Mouse (Mus musculus): Measurements from ENCODE around the gene Sorcs2. TPM values are rescaled to one million over a fixed set of nuclear protein-coding genes. Genes with fewer than 3 reads are reported as not detected.

The Sorcs2 gene
- polyA plus RNA-seq, 1 experiment: not detected

DNA sequence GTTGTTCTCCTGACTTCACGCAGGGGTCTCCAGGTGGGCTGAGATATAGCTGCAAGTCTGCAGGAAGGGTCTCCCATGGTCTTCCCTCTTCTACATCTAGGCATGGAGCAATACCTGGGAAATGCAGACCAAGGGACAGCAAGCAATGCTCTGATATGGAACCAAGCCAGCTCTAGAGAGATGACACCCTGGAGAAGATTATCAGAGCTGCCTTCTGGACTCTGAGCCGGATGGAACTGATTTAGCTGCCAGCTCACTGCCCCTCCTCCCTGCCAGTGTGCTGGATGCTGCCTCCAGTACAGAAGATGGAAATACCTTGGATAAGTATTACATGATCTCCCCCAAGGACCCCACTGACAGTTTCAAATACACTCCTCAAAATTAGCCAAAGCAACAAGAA is 244.7 kb downstream of the Sorcs2 start:
- H3K4me3 ChIP-seq (ENCODE audit: insufficient read depth, low read depth, low read length): no peak overlapping the region
- no peak overlapping the region for H3K27ac ChIP-seq (ENCODE audit: insufficient read depth, low read depth, low read length)
- WGBS: 77% methylated on average over 2 of the region's 2 CpGs
- no peak for TF ChIP-seq CTCF (IDR thresholded peaks at IDR 0.05; ENCODE audit: insufficient read depth, low read depth, low read length)
- no peak for TF ChIP-seq POLR2A (IDR thresholded peaks at IDR 0.05; ENCODE audit: insufficient read depth, low read depth, low read length)
- H3K4me1 ChIP-seq (ENCODE audit: control insufficient read depth, insufficient read depth, low read length): peaks cover 11% of the 10 kb centered on the region; the same call in 1 of the 2 replicates

- WGBS: 82% methylated on average over 8 of the region's 8 CpGs
- no peak for TF ChIP-seq CTCF (IDR thresholded peaks at IDR 0.05; ENCODE audit: insufficient read depth, low read depth, low read length)
- no peak for TF ChIP-seq POLR2A (IDR thresholded peaks at IDR 0.05; ENCODE audit: insufficient read depth, low read depth, low read length)
- Histone ChIP-seq H3K4me1 (ENCODE audit: control insufficient read depth, insufficient read depth, low read length) (peaks cover 18% of the 10 kb centered on the region), H3K4me3 (ENCODE audit: insufficient read depth, low read depth, low read length) (no peak overlapping the region), H3K27ac (ENCODE audit: insufficient read depth, low read depth, low read length) (no peak overlapping the region)
These were observed 246.9 kb downstream of the Sorcs2 start for GRCm38 (mm10) chr5:36151086-36151485.

GRCm38 (mm10) chr5:36149098-36149497 is 248.8 kb downstream of the Sorcs2 start:
- no peak overlapping the region for H3K4me3 ChIP-seq (ENCODE audit: insufficient read depth, low read depth, low read length)
- TF ChIP-seq POLR2A (IDR thresholded peaks at IDR 0.05; ENCODE audit: insufficient read depth, low read depth, low read length) (no peak), CTCF (IDR thresholded peaks at IDR 0.05; ENCODE audit: insufficient read depth, low read depth, low read length) (no peak)
- 62% methylated on average over 8 of the region's 8 CpGs for WGBS

GRCm38 (mm10) chr5:36146589-36146988 is 251.3 kb downstream of the Sorcs2 start:
- no peak overlapping the region for H3K27ac ChIP-seq (ENCODE audit: insufficient read depth, low read depth, low read length)
- 95% methylated on average over 2 of the region's 2 CpGs for WGBS
- H3K4me3 ChIP-seq (ENCODE audit: insufficient read depth, low read depth, low read length): no peak overlapping the region
- peaks cover 25% of the 10 kb centered on the region for H3K4me1 ChIP-seq (ENCODE audit: control insufficient read depth, insufficient read depth, low read length)
- TF ChIP-seq CTCF (IDR thresholded peaks at IDR 0.05; ENCODE audit: insufficient read depth, low read depth, low read length) (no peak), POLR2A (IDR thresholded peaks at IDR 0.05; ENCODE audit: insufficient read depth, low read depth, low read length) (no peak)

More at GRCm38 (mm10) chr5:36149098-36149497, 248.8 kb downstream of the Sorcs2 start:
- H3K27ac ChIP-seq (ENCODE audit: insufficient read depth, low read depth, low read length): no peak overlapping the region
- peaks cover 19% of the 10 kb centered on the region for H3K4me1 ChIP-seq (ENCODE audit: control insufficient read depth, insufficient read depth, low read length)

DNA sequence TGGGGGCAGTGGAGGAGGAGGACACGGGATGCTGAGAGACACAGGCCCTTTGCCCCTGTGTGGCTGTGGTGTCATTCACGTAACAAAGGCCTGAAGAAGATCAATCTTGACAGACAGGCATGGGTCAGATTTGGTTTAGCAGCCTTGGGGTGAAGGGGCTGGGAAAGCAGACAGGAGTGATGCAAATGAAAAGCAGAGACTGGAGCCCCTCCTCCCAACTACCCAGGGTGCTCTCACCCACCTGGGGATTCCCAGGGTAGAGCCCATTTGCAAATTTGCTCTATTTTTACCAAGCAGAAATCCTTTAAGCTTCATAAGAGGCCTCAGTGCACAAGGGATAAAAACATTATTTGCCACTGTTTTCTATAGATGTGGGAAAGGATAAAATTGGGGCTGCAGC is 253.4 kb downstream of the Sorcs2 start:
- 73% methylated on average over 2 of the region's 2 CpGs for WGBS
- no peak overlapping the region for H3K4me3 ChIP-seq (ENCODE audit: insufficient read depth, low read depth, low read length)

GRCm38 (mm10) chr5:36141676-36142255 is 256.2 kb downstream of the Sorcs2 start:
- Histone ChIP-seq H3K4me1 (ENCODE audit: control insufficient read depth, insufficient read depth, low read length) (peaks cover 16% of the 10 kb centered on the region), H3K27ac (ENCODE audit: insufficient read depth, low read depth, low read length) (no peak overlapping the region), H3K4me3 (ENCODE audit: insufficient read depth, low read depth, low read length) (no peak overlapping the region)
- TF ChIP-seq CTCF (IDR thresholded peaks at IDR 0.05; ENCODE audit: insufficient read depth, low read depth, low read length) (no peak), POLR2A (IDR thresholded peaks at IDR 0.05; ENCODE audit: insufficient read depth, low read depth, low read length) (no peak)
- WGBS: 44% methylated on average over 6 of the region's 6 CpGs

More for the DNA sequence above, 253.4 kb downstream of the Sorcs2 start:
- Histone ChIP-seq H3K4me1 (ENCODE audit: control insufficient read depth, insufficient read depth, low read length) (peaks cover 25% of the 10 kb centered on the region), H3K27ac (ENCODE audit: insufficient read depth, low read depth, low read length) (no peak overlapping the region)
- TF ChIP-seq POLR2A (IDR thresholded peaks at IDR 0.05; ENCODE audit: insufficient read depth, low read depth, low read length) (no peak), CTCF (IDR thresholded peaks at IDR 0.05; ENCODE audit: insufficient read depth, low read depth, low read length) (no peak)

GRCm38 (mm10) chr5:36141112-36141511 is 256.8 kb downstream of the Sorcs2 start:
- Histone ChIP-seq H3K27ac (ENCODE audit: insufficient read depth, low read depth, low read length) (no peak overlapping the region), H3K4me3 (ENCODE audit: insufficient read depth, low read depth, low read length) (no peak overlapping the region), H3K4me1 (ENCODE audit: control insufficient read depth, insufficient read depth, low read length) (peaks cover 15% of the 10 kb centered on the region)
- TF ChIP-seq CTCF (IDR thresholded peaks at IDR 0.05; ENCODE audit: insufficient read depth, low read depth, low read length) (no peak), POLR2A (IDR thresholded peaks at IDR 0.05; ENCODE audit: insufficient read depth, low read depth, low read length) (no peak)
- WGBS: 94% methylated on average over 4 of the region's 4 CpGs

DNA sequence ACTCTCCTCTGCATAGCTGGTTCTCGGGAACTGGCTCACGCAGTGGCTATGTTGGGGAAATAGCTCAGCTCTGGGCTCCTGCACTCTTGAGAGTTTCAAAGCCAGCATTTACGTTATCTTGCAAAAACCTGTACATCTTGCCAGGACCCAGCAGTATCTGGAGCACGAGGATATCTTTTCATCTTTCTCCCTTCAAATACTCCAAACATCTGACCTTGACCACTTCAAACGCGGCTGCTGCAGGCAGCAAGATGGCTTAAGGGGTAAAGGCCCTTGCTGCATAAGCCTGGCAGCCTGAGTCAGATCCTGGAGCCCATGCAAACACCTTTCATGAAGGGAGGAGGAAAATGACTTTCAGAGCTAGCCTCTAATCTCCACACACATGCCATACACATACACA is 258.2 kb downstream of the Sorcs2 start:
- H3K4me3 ChIP-seq (ENCODE audit: insufficient read depth, low read depth, low read length): no peak overlapping the region
- H3K4me1 ChIP-seq (ENCODE audit: control insufficient read depth, insufficient read depth, low read length): peaks cover 20% of the 10 kb centered on the region
- WGBS: 85% methylated on average over 6 of the region's 6 CpGs
- TF ChIP-seq POLR2A (IDR thresholded peaks at IDR 0.05; ENCODE audit: insufficient read depth, low read depth, low read length) (no peak), CTCF (IDR thresholded peaks at IDR 0.05; ENCODE audit: insufficient read depth, low read depth, low read length) (no peak)
- no peak overlapping the region for H3K27ac ChIP-seq (ENCODE audit: insufficient read depth, low read depth, low read length)

DNA sequence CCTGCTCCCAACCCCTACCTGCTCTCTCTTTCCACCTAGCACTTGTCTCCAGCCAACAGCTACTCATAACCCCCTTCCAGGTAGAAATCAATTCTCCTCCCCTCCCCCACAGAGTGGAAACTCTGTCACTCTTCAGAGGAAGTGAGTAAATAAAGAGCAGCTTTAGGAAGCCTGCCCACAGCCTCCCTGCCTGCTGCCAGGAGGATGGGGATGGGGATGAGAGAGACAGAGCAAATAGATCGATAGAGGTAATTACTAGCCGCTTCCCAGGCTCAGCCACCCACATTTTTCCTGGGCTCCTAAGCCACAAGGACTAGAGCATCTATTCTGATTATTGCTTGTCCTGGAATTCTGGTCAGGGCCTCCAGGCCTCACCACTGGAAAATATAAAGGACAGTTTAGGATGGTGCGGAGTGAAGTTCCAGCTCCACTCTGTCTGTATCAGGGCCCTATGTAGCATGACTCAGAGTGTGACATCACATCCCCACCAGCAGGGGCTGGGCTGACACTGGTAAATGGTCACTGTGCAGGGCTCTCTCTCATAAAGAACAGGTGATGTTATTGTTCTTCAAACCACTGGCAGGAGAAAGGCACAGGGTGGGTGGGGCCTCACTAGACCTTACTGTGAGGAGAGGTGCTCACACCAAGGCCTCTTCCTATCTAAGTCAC is 261.9 kb downstream of the Sorcs2 start:
- Histone ChIP-seq H3K4me3 (ENCODE audit: insufficient read depth, low read depth, low read length) (no peak overlapping the region), H3K4me1 (ENCODE audit: control insufficient read depth, insufficient read depth, low read length) (peaks cover 9% of the 10 kb centered on the region), H3K27ac (ENCODE audit: insufficient read depth, low read depth, low read length) (no peak overlapping the region)
- 48% methylated on average over 3 of the region's 3 CpGs for WGBS
- TF ChIP-seq CTCF (IDR thresholded peaks at IDR 0.05; ENCODE audit: insufficient read depth, low read depth, low read length) (no peak), POLR2A (IDR thresholded peaks at IDR 0.05; ENCODE audit: insufficient read depth, low read depth, low read length) (no peak)

All from olfactory bulb, adult 2 months (tissue).